Mouse (Mus musculus) G1E (cell line): ENCODE measurements around the gene Dscaml1.
A peak's percentile ranks its signal among the peaks of the same experiment; 100 is the strongest.

Source experiments
- CTCF ChIP-seq: IDR thresholded peaks from 2 replicates; pipeline ENCODE4 v1.5.1; 2012; ENCODE audit warnings: low read depth, low read length, inconsistent platforms, mixed read lengths
- GATA1 ChIP-seq: IDR thresholded peaks from 2 replicates; pipeline ENCODE4 v1.6.1; 2012; ENCODE audit warnings: borderline replicate concordance, low read length, inconsistent platforms, mixed read lengths
- GATA2 ChIP-seq: IDR thresholded peaks from 2 replicates; pipeline ENCODE4 v1.6.1; 2012; ENCODE audit warnings: low read depth, low read length, inconsistent platforms, borderline replicate concordance
- POLR2AphosphoS5 ChIP-seq: IDR thresholded peaks from 2 replicates; pipeline ENCODE4 v1.6.1; 2012; ENCODE audit warnings: low read depth, low read length, inconsistent platforms; ENCODE audit not compliant: insufficient replicate concordance
- TAL1 ChIP-seq: conservative IDR thresholded peaks from 2 replicates; pipeline ENCODE4 v1.6.1; 2012; ENCODE audit warnings: low read depth, low read length, inconsistent platforms, mixed read lengths

GRCm38 (mm10) chr9:45787547-45787946, 361.1 kb downstream of the Dscaml1 start:
- no peak for TF ChIP-seq CTCF
- TF ChIP-seq POLR2AphosphoS5: no peak
- no peak for TF ChIP-seq GATA1
- no peak for TF ChIP-seq GATA2
- TF ChIP-seq TAL1: peak; percentile 22; the same call in 1 of the 2 replicates
